Mouse (Mus musculus) embryonic fibroblast, embryonic 13.5 days (primary cell): Measurements from ENCODE around the gene Jak3.

Experiments
- CTCF ChIP-seq: IDR thresholded peaks from 2 replicates; pipeline ENCODE4 v1.5.1; 2011; ENCODE audit warnings: mild to moderate bottlenecking, control low read depth, low read length, moderate library complexity, borderline replicate concordance; ENCODE audit not compliant: insufficient read depth
- POLR2A ChIP-seq: IDR thresholded peaks from 2 replicates; pipeline ENCODE4 v1.6.1; 2011; ENCODE audit warnings: low read depth, mild to moderate bottlenecking, control low read depth, low read length, moderate library complexity

DNA sequence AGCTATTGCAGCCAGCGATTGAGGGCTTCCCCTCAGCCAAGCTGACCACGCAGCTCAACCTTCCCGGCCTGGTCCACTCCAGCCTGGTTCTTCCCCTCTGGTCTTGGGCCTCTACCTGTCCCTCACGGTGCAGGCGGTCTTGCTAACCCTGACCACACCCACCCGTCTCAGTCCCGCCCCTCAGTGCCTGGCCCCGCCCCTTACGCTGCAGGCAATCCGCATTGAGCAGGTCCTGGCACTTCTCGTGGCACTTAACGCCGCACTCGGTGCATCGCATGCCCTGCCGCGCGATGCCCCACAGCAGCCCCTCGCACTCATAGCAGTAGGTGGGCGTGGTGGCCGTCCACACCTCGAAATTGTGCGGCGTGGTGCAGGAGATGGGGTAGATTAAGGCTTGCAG lies 21.5 kb upstream of the Jak3 start:
- TF ChIP-seq CTCF (no peak), POLR2A (no peak)
